Comparison of ENCODE assay signal across 16 mouse cellular contexts in the genomic region with DNA sequence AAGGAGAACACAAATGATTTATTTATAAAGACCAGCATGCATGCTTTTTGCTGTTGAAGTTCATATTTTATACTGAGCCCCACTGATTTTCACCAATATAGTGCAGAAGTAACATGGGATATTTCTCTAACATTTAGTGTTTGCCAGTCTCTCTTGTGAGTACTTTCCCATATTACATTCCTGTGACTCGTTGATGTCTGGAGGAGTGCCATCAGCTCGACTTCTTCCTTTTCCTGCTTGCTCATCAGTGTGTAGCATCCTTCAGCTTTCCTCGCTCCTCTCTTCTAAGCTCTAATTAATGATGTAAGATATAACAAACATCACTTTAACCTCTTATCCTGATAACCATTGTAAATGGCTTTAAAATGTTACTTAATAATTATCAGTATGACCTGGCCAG.
"Had no signal": no experiment of that assay in that cellular context is flagged by ENCODE, and none has a peak within 500 bp of the region (broad histone marks: within the 10 kb centered on the region; RNA-seq: fewer than 3 reads in every experiment).

No protein-coding gene starts in this region.

- DNase-seq: heart, postnatal 10 days; heart, postnatal 14 days; heart, postnatal 36 days; heart, postnatal 4 days; kidney, adult 11 months; kidney, adult 18-20 months; kidney, adult 2 months; kidney, adult 8-10 months; kidney, adult 9 months; kidney, postnatal 10 days; kidney, postnatal 14 days; kidney, postnatal 25 days; kidney, postnatal 36 days; kidney, postnatal 4 days; layer of hippocampus, adult 9-11 months; layer of hippocampus, postnatal 36 days had no signal
